Mouse (Mus musculus) neural tube, embryonic 11.5 days (tissue): ENCODE measurements at regions not wholly inside any gene's neighbourhood (a gene's known extent, or its start where the extent isn't known, plus 50 kb on each side); places are given as distances from the start of the nearest gene placed in this dataset.
"Not testable (repeated sequence)": the region's sequence is repeated elsewhere in the genome, so short reads cannot be mapped to it uniquely, and the experiment has no call there.

ENCODE experiments used
- ATAC-seq: fragments of 200-750 bp; cut with Nextera tagmentation; 2 replicates; pipeline ENCODE4 v1.8.0; 2017; ENCODE audit warnings: moderate number of reproducible peaks, mild to moderate bottlenecking, moderate TSS enrichment, moderate library complexity; ENCODE audit not compliant: insufficient read depth, low FRiP score, low TSS enrichment
- DNase-seq: peaks from one replicate; pipeline ENCODE4 v3.0.0-alpha.2; 2015; ENCODE audit warnings: low spot score
- H3K27ac ChIP-seq: fragments of 300-500 bp; sonication (generic); 2 replicates; pipeline ENCODE4 v1.5.1; 2014; ENCODE audit warnings: low read depth, mild to moderate bottlenecking, low read length
- H3K27me3 ChIP-seq: fragments of 300-500 bp; sonication (generic); 2 replicates; pipeline ENCODE4 v1.6.1; 2014; ENCODE audit warnings: mild to moderate bottlenecking, low read length, mixed read lengths; ENCODE audit not compliant: control insufficient read depth, insufficient read depth
- H3K36me3 ChIP-seq: fragments of 300-500 bp; sonication (generic); 2 replicates; pipeline ENCODE4 v1.6.1; 2014; ENCODE audit warnings: mild to moderate bottlenecking, low read length, moderate library complexity, mixed read lengths; ENCODE audit not compliant: control insufficient read depth, insufficient read depth
- H3K4me1 ChIP-seq: fragments of 300-500 bp; sonication (generic); 2 replicates; pipeline ENCODE4 v1.6.1; 2014; ENCODE audit warnings: low read length, mixed read lengths; ENCODE audit not compliant: control insufficient read depth, insufficient read depth
- H3K4me2 ChIP-seq: fragments of 300-500 bp; sonication (generic); 2 replicates; pipeline ENCODE4 v1.6.1; 2014; ENCODE audit warnings: low read depth, mild to moderate bottlenecking, moderate library complexity
- H3K4me3 ChIP-seq: fragments of 300-500 bp; sonication (generic); 2 replicates; pipeline ENCODE4 v1.5.1; 2014; ENCODE audit warnings: low read depth, low read length
- H3K9ac ChIP-seq: fragments of 300-500 bp; sonication (generic); 2 replicates; pipeline ENCODE4 v1.6.1; 2014; ENCODE audit warnings: mild to moderate bottlenecking, low read length
- H3K9me3 ChIP-seq: fragments of 300-500 bp; sonication (generic); 2 replicates; pipeline ENCODE4 v1.6.1; 2016; ENCODE audit warnings: low read length; ENCODE audit not compliant: control insufficient read depth
- WGBS: fragments of 180-500 bp; shearing (Covaris S2); extraction: QIAGEN DNeasy Blood & Tissue Kit; methylation state at CpG from one replicate; pipeline ENCODE4 v1.1.7; 2014; 5-methylcytosine and 5-hydroxymethylcytosine counted together

DNA sequence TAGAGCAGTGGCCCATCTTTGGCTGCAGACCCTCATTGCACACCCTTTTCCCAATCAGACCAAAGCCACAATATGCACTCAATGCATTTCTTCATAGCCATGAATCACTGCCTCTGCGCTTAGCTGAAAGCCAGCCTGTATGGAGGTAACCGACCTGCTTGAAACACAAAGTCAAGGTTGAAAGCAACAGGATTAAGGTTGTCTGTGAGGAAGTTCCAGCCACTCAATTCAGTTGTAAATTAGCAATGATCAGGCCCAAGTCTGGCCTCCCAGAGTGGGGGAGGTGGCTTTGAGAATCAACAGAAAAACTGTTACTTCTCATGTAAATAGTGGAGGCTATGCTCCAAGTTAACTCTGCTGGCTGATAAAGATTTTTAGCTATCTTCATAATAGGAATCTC is 1008.9 kb downstream of the 4930447A16Rik start:
- not testable (repeated sequence) for H3K4me1 ChIP-seq, H3K27me3 ChIP-seq, H3K4me3 ChIP-seq, H3K9ac ChIP-seq, DNase-seq, H3K9me3 ChIP-seq, ATAC-seq, H3K36me3 ChIP-seq, H3K4me2 ChIP-seq, H3K27ac ChIP-seq
- 90% methylated on average over 2 of the region's 2 CpGs for WGBS
